ENCODE assay signal across 21 mouse cellular contexts in genomic region chr16:11889741-11890140, GRCm38 (mm10). TPM values are rescaled to one million over a fixed set of nuclear protein-coding genes. Genes with fewer than 3 reads are reported as not detected.
DNase-seq lines count a peak whose midpoint lies in the region; ATAC-seq and TF ChIP-seq lines count a peak whose summit lies in the region.
"Had no signal": no experiment of that assay in that cellular context is flagged by ENCODE, and none has a peak within 500 bp of the region (broad histone marks: within the 10 kb centered on the region; RNA-seq: fewer than 3 reads in every experiment).

No protein-coding gene starts in this region.

- peaks cover 9% of the 10 kb centered on the region for H3K36me3 ChIP-seq in kidney, adult 2 months (ENCODE audit: control insufficient read depth, insufficient read depth, low read length)
- peaks cover 24% of the 10 kb centered on the region for H3K36me3 ChIP-seq in kidney, embryonic 16.5 days (ENCODE audit: insufficient read depth, low read length)
- peaks cover 14% of the 10 kb centered on the region; the same call in 1 of the 2 replicates for H3K36me3 ChIP-seq in lung, embryonic 14.5 days (ENCODE audit: insufficient read depth)
- H3K36me3 ChIP-seq: hindbrain, embryonic 15.5 days had no signal

- TF ChIP-seq CTCF in kidney, adult 2 months (conservative IDR thresholded peaks at IDR 0.05; ENCODE audit: insufficient read depth, insufficient read length, low read depth, low read length), result no peak
- TF ChIP-seq CTCF in lung, embryonic 14.5 days (IDR thresholded peaks at IDR 0.05; ENCODE audit: low read depth), result no peak
- no peak for TF ChIP-seq CTCF in lung, adult 2 months (IDR thresholded peaks at IDR 0.05; ENCODE audit: insufficient read depth, low read length)

- H3K4me2 ChIP-seq in kidney, embryonic 16.5 days (replicated peaks; ENCODE audit: low read depth, low read length), result no peak overlapping the region
- no peak overlapping the region for H3K4me2 ChIP-seq in lung, embryonic 14.5 days
- H3K4me2 ChIP-seq: embryonic facial prominence, embryonic 12.5 days; embryonic facial prominence, embryonic 15.5 days; heart, embryonic 11.5 days; hindbrain, embryonic 12.5 days; hindbrain, embryonic 15.5 days had no signal

- no peak for TF ChIP-seq POLR2A in kidney, adult 2 months (IDR thresholded peaks at IDR 0.05; ENCODE audit: low read depth, low read length)
- no peak for TF ChIP-seq POLR2A in lung, adult 2 months (IDR thresholded peaks at IDR 0.05; ENCODE audit: borderline replicate concordance, extremely low read depth, low read depth, low read length)

- H3K4me1 ChIP-seq in kidney, adult 2 months (ENCODE audit: control insufficient read depth, insufficient read depth, low read length), result peaks cover 10% of the 10 kb centered on the region
- no peaks in the 10 kb centered on the region for H3K4me1 ChIP-seq in kidney, embryonic 16.5 days (ENCODE audit: insufficient read depth, low read length)
- no peaks in the 10 kb centered on the region for H3K4me1 ChIP-seq in lung, embryonic 14.5 days (ENCODE audit: insufficient read depth)
- no peaks in the 10 kb centered on the region; the same call in 1 of the 2 replicates for H3K4me1 ChIP-seq in lung, adult 2 months (ENCODE audit: control insufficient read depth, insufficient read depth, low read length)
- H3K4me1 ChIP-seq: embryonic facial prominence, embryonic 12.5 days; embryonic facial prominence, embryonic 15.5 days; hindbrain, embryonic 12.5 days had no signal

- no peak overlapping the region for H3K4me3 ChIP-seq in kidney, adult 2 months (ENCODE audit: insufficient read depth, low read depth, low read length)
- no peak overlapping the region for H3K4me3 ChIP-seq in kidney, embryonic 16.5 days (ENCODE audit: low read length)
- H3K4me3 ChIP-seq in lung, embryonic 14.5 days (ENCODE audit: low read depth, low read length), result no peak overlapping the region
- no peak overlapping the region for H3K4me3 ChIP-seq in lung, adult 2 months (replicated peaks; ENCODE audit: extremely low read depth, low read depth, low read length)
- H3K4me3 ChIP-seq: embryonic facial prominence, embryonic 12.5 days; embryonic facial prominence, embryonic 15.5 days; gastrocnemius, adult 2 months; hindbrain, embryonic 12.5 days; hindbrain, embryonic 15.5 days had no signal

- H3K27ac ChIP-seq in kidney, adult 2 months (ENCODE audit: insufficient read depth, low read depth, low read length), result no peak overlapping the region
- no peak overlapping the region for H3K27ac ChIP-seq in kidney, embryonic 16.5 days (ENCODE audit: low read length)
- no peak overlapping the region for H3K27ac ChIP-seq in lung, embryonic 14.5 days (ENCODE audit: low read depth)
- H3K27ac ChIP-seq: embryonic facial prominence, embryonic 12.5 days; embryonic facial prominence, embryonic 15.5 days; gastrocnemius, adult 2 months; hindbrain, embryonic 12.5 days; hindbrain, embryonic 15.5 days had no signal

- H3K9me3 ChIP-seq in kidney, embryonic 16.5 days (ENCODE audit: low read length), result no peaks in the 10 kb centered on the region
- H3K9me3 ChIP-seq in lung, embryonic 14.5 days (ENCODE audit: low read depth, low read length), result no peaks in the 10 kb centered on the region
- H3K9me3 ChIP-seq: embryonic facial prominence, embryonic 12.5 days; embryonic facial prominence, embryonic 15.5 days; hindbrain, embryonic 12.5 days; hindbrain, embryonic 15.5 days had no signal

- WGBS in kidney, adult 2 months, result 31% methylated on average over 3 of the region's 3 CpGs
- 23% methylated on average over 3 of the region's 3 CpGs for WGBS in kidney, embryonic 16.5 days
- WGBS in lung, embryonic 14.5 days, result 22% methylated on average over 3 of the region's 3 CpGs
- 46% methylated on average over 3 of the region's 3 CpGs for WGBS in lung, adult 2 months

- no peaks in the 10 kb centered on the region for H3K27me3 ChIP-seq in kidney, adult 2 months (replicated peaks; ENCODE audit: control insufficient read depth, insufficient read depth, low read length)
- no peaks in the 10 kb centered on the region for H3K27me3 ChIP-seq in kidney, embryonic 16.5 days (ENCODE audit: insufficient read depth, low read length)
- H3K27me3 ChIP-seq in lung, embryonic 14.5 days (ENCODE audit: insufficient read depth, low read length), result no peaks in the 10 kb centered on the region
- H3K27me3 ChIP-seq: embryonic facial prominence, embryonic 12.5 days; embryonic facial prominence, embryonic 15.5 days; hindbrain, embryonic 12.5 days; hindbrain, embryonic 15.5 days had no signal

- no peak overlapping the region for H3K9ac ChIP-seq in kidney, embryonic 16.5 days (replicated peaks; ENCODE audit: low read length)
- no peak overlapping the region for H3K9ac ChIP-seq in lung, embryonic 14.5 days
- H3K9ac ChIP-seq: embryonic facial prominence, embryonic 12.5 days; embryonic facial prominence, embryonic 15.5 days; forebrain, postnatal 0 days; hindbrain, embryonic 12.5 days; hindbrain, embryonic 15.5 days had no signal

- ATAC-seq in kidney, embryonic 16.5 days (ENCODE audit: low FRiP score, low TSS enrichment), result no peak
- no peak for ATAC-seq in lung, embryonic 14.5 days (ENCODE audit: insufficient read depth)
- ATAC-seq: forebrain, embryonic 14.5 days; forebrain, postnatal 0 days had no signal

- peak; percentile 37 for DNase-seq in kidney, adult 2 months
- DNase-seq in lung, embryonic 14.5 days, result peak; percentile 37
- no peak for DNase-seq in lung, adult 2 months
- peak; percentile 62 for DNase-seq in lung, postnatal 36 days
- no peak for DNase-seq in lung, postnatal 10 days
- DNase-seq: adrenal gland, postnatal 10 days; adrenal gland, postnatal 36 days; cerebellum, adult 18-20 months; cerebellum, adult 9-10 months; cerebellum, postnatal 14 days; forebrain, postnatal 0 days; gastrocnemius, adult 2 months; gastrocnemius, postnatal 14 days; heart, adult 11 months had no signal

RNA-seq across cellular contexts. Expression of gene Cpped1, which starts 19.5 kb away (rescaled TPM):
- polyA plus RNA-seq in kidney, adult 2 months (2012; rRNA removed), result 36.0 and 39.9 TPM in 2 replicates
- 32.2 and 33.5 TPM in 2 replicates for polyA plus RNA-seq in kidney, embryonic 16.5 days (2015; fragmentation: Nextera tagmentation; extraction: Ambion mirVana)
- polyA plus RNA-seq in lung, embryonic 14.5 days (2014; fragmentation: Nextera tagmentation; extraction: Ambion mirVana), result 24.3 and 26.0 TPM in 2 replicates
- 12.9 and 15.7 TPM in 2 replicates for polyA plus RNA-seq in lung, adult 2 months (2012; rRNA removed)

Comparison
In these comparisons a context has a peak if more than half of its experiments do, and no peak if none do; other contexts are left out.
1. DNase-seq: peak in kidney, adult 2 months (single experiment), lung, embryonic 14.5 days (single experiment) and lung, postnatal 36 days (single experiment); none in lung, adult 2 months (single experiment) and lung, postnatal 10 days (single experiment).